Mouse (Mus musculus): Measurements from ENCODE around the gene Fbxw11. TPM values are rescaled to one million over a fixed set of nuclear protein-coding genes. Genes with fewer than 3 reads are reported as not detected.

Fbxw11 gene
- 55.6 and 61.7 TPM in 2 replicates for polyA plus RNA-seq (2012; rRNA removed)

GRCm38 (mm10) chr11:32642249-32642876 lies at the start of gene Fbxw11:
Gene Fbxw11 (plus strand): TSS chr11:32642724.
- Histone ChIP-seq H3K27me3 (ENCODE audit: control insufficient read depth, insufficient read depth, low read length) (no peaks in the 10 kb centered on the region), H3K27ac (ENCODE audit: control insufficient read depth, insufficient read depth, low read length) (peak within 1 kb of the TSS; percentile 90), H3K36me3 (ENCODE audit: control insufficient read depth, insufficient read depth, low read length) (no peaks in the 10 kb centered on the region), H3K4me1 (replicated peaks; ENCODE audit: control insufficient read depth, insufficient read depth, low read length) (0 out of 2 replicates have a peak, but pooled peaks cover 4% of the 10 kb centered on the region), H3K4me3 (ENCODE audit: control insufficient read depth, insufficient read depth, low read length) (peak within 1 kb of the TSS; percentile 68)
- peak; percentile 94 for DNase-seq
- TF ChIP-seq CTCF (IDR thresholded peaks at IDR 0.05; ENCODE audit: borderline replicate concordance, control insufficient read depth, extremely low read depth, insufficient read depth, low read length, poor library complexity) (0 out of 2 replicates have a peak, but pooled peaks have one; percentile 20), POLR2A (IDR thresholded peaks at IDR 0.05; ENCODE audit: control insufficient read depth, extremely low read depth, insufficient read depth, low read length, poor library complexity) (peak; percentile 84)
- under 1% methylated on average over 62 of the region's 64 CpGs for WGBS

GRCm38 (mm10) chr11:32593081-32593480 lies 49.4 kb upstream of the Fbxw11 start:
- TF ChIP-seq CTCF (IDR thresholded peaks at IDR 0.05; ENCODE audit: borderline replicate concordance, control insufficient read depth, extremely low read depth, insufficient read depth, low read length, poor library complexity) (no peak), POLR2A (IDR thresholded peaks at IDR 0.05; ENCODE audit: control insufficient read depth, extremely low read depth, insufficient read depth, low read length, poor library complexity) (no peak)
- H3K27me3 ChIP-seq (ENCODE audit: control insufficient read depth, insufficient read depth, low read length) = no peaks in the 10 kb centered on the region
- H3K4me3 ChIP-seq (ENCODE audit: control insufficient read depth, insufficient read depth, low read length) = no peak overlapping the region
- over 99% methylated on average over 7 of the region's 7 CpGs for WGBS
- no peak for DNase-seq
- H3K27ac ChIP-seq (ENCODE audit: control insufficient read depth, insufficient read depth, low read length) = no peak overlapping the region
- H3K36me3 ChIP-seq (ENCODE audit: control insufficient read depth, insufficient read depth, low read length) = peaks cover 4% of the 10 kb centered on the region
- H3K4me1 ChIP-seq (replicated peaks; ENCODE audit: control insufficient read depth, insufficient read depth, low read length) = peaks cover 3% of the 10 kb centered on the region

DNA sequence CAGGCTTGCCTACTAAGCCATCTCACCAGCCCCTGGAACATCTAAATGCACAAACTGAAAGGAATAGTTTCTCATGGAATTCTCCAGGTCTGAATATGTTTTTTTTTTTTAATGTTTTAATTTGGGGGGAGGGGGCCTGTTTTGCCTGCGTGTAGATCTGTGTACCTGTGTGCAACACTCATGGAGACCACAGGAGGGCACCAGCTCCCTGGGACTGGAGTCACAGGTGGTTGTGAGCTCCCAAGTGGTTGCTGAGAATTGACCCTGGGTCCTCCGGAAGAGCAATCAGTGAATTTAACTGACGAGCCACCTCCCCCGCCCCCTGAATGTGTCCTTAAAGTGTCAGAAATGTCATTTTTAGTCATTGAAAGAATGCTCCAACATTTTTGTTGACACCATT lies 48.4 kb upstream of the Fbxw11 start:
- WGBS = 99% methylated on average over 4 of the region's 4 CpGs
- TF ChIP-seq CTCF (IDR thresholded peaks at IDR 0.05; ENCODE audit: borderline replicate concordance, control insufficient read depth, extremely low read depth, insufficient read depth, low read length, poor library complexity) (no peak), POLR2A (IDR thresholded peaks at IDR 0.05; ENCODE audit: control insufficient read depth, extremely low read depth, insufficient read depth, low read length, poor library complexity) (no peak)
- Histone ChIP-seq H3K4me1 (replicated peaks; ENCODE audit: control insufficient read depth, insufficient read depth, low read length) (no peaks in the 10 kb centered on the region), H3K27me3 (ENCODE audit: control insufficient read depth, insufficient read depth, low read length) (no peaks in the 10 kb centered on the region), H3K4me3 (ENCODE audit: control insufficient read depth, insufficient read depth, low read length) (no peak overlapping the region), H3K27ac (ENCODE audit: control insufficient read depth, insufficient read depth, low read length) (no peak overlapping the region), H3K36me3 (ENCODE audit: control insufficient read depth, insufficient read depth, low read length) (peaks cover 14% of the 10 kb centered on the region)
- DNase-seq = no peak

DNA sequence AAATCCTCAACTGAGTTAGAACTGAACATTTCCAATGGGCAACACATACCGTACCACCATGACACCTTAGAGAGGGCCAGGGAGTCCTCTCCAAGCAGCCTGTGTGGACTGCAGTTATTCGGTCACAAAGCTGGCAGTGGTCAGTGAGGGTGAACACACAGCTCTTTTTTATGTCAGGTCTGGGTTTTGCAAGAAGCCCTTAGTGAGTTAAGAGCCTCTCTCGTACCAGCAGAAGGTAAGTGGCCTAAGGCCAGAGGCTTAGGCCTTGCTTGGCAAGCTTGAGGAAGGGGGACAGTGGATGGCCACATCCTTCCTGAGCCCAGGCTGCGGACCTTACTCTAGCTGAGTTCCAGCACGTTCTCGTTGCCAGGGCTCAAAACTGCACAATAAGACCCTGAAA lies 42.2 kb upstream of the Fbxw11 start:
- peaks cover 34% of the 10 kb centered on the region for H3K36me3 ChIP-seq (ENCODE audit: control insufficient read depth, insufficient read depth, low read length)
- TF ChIP-seq POLR2A (IDR thresholded peaks at IDR 0.05; ENCODE audit: control insufficient read depth, extremely low read depth, insufficient read depth, low read length, poor library complexity) (no peak), CTCF (IDR thresholded peaks at IDR 0.05; ENCODE audit: borderline replicate concordance, control insufficient read depth, extremely low read depth, insufficient read depth, low read length, poor library complexity) (no peak)
- DNase-seq = no peak
- H3K27me3 ChIP-seq (ENCODE audit: control insufficient read depth, insufficient read depth, low read length) = no peaks in the 10 kb centered on the region
- WGBS = 98% methylated on average over 6 of the region's 6 CpGs
- no peak overlapping the region for H3K4me3 ChIP-seq (ENCODE audit: control insufficient read depth, insufficient read depth, low read length)
- no peak overlapping the region for H3K27ac ChIP-seq (ENCODE audit: control insufficient read depth, insufficient read depth, low read length)
- no peaks in the 10 kb centered on the region for H3K4me1 ChIP-seq (replicated peaks; ENCODE audit: control insufficient read depth, insufficient read depth, low read length)

- Histone ChIP-seq H3K36me3 (ENCODE audit: control insufficient read depth, insufficient read depth, low read length) (peaks cover 38% of the 10 kb centered on the region), H3K27ac (ENCODE audit: control insufficient read depth, insufficient read depth, low read length) (no peak overlapping the region), H3K4me3 (ENCODE audit: control insufficient read depth, insufficient read depth, low read length) (no peak overlapping the region), H3K4me1 (replicated peaks; ENCODE audit: control insufficient read depth, insufficient read depth, low read length) (no peaks in the 10 kb centered on the region), H3K27me3 (ENCODE audit: control insufficient read depth, insufficient read depth, low read length) (no peaks in the 10 kb centered on the region)
- 93% methylated on average over 12 of the region's 12 CpGs for WGBS
- no peak for DNase-seq
- TF ChIP-seq CTCF (IDR thresholded peaks at IDR 0.05; ENCODE audit: borderline replicate concordance, control insufficient read depth, extremely low read depth, insufficient read depth, low read length, poor library complexity) = no peak
- TF ChIP-seq POLR2A (IDR thresholded peaks at IDR 0.05; ENCODE audit: control insufficient read depth, extremely low read depth, insufficient read depth, low read length, poor library complexity) = no peak
These were observed 40.8 kb upstream of the Fbxw11 start for GRCm38 (mm10) chr11:32601528-32602323.

- TF ChIP-seq CTCF (IDR thresholded peaks at IDR 0.05; ENCODE audit: borderline replicate concordance, control insufficient read depth, extremely low read depth, insufficient read depth, low read length, poor library complexity) = no peak
- TF ChIP-seq POLR2A (IDR thresholded peaks at IDR 0.05; ENCODE audit: control insufficient read depth, extremely low read depth, insufficient read depth, low read length, poor library complexity) = no peak
- no peaks in the 10 kb centered on the region for H3K4me1 ChIP-seq (replicated peaks; ENCODE audit: control insufficient read depth, insufficient read depth, low read length)
- H3K36me3 ChIP-seq (ENCODE audit: control insufficient read depth, insufficient read depth, low read length) = peaks cover 27% of the 10 kb centered on the region
- no peaks in the 10 kb centered on the region for H3K27me3 ChIP-seq (ENCODE audit: control insufficient read depth, insufficient read depth, low read length)
- DNase-seq = no peak
- no peak overlapping the region for H3K4me3 ChIP-seq (ENCODE audit: control insufficient read depth, insufficient read depth, low read length)
- no peak overlapping the region for H3K27ac ChIP-seq (ENCODE audit: control insufficient read depth, insufficient read depth, low read length)
- WGBS = 93% methylated on average over 4 of the region's 4 CpGs
These were observed 37.9 kb upstream of the Fbxw11 start for GRCm38 (mm10) chr11:32604663-32605062.

Measured in thymus, adult 2 months (tissue).